Mouse (Mus musculus) erythroblast, adult 5-6 weeks (primary cell): ENCODE measurements around the gene Rpa1. TPM values are rescaled to one million over a fixed set of nuclear protein-coding genes. Genes with fewer than 3 reads are reported as not detected.
A peak's percentile ranks its signal among the peaks of the same experiment; 100 is the strongest.
"Not testable (repeated sequence)": the region's sequence is repeated elsewhere in the genome, so short reads cannot be mapped to it uniquely, and the experiment has no call there.

Experiments
- ATAC-seq: replicated peaks from 2 replicates; pipeline ENCODE4 v1.8.0; 2016; ENCODE audit warnings: moderate number of reproducible peaks, mild to moderate bottlenecking, moderate TSS enrichment, inconsistent platforms; ENCODE audit not compliant: poor library complexity, low FRiP score, severe bottlenecking
- total RNA-seq, 2 experiments: library from RNA; stranded (forward) in 1 of 2; stranded (reverse) in 1 of 2; fragments of 150-400 nt in 1 of 2; fragments of 200-764, 138-1000 nt in 1 of 2; gene quantifications; 2 replicates each; pipeline versions ENCODE4 v1.2.3 to v1.2.4; 2015 to 2017; ENCODE audit warnings: low replicate concordance in 2 of 2

Gene Rpa1
- total RNA-seq, 2 experiments from 2014 or later, result 7.5 to 64.4 TPM

- no peak for ATAC-seq
Observed at GRCm38 (mm10) chr11:75291389-75292215, 56.5 kb downstream of the Rpa1 start.

GRCm38 (mm10) chr11:75290566-75291271 is 57.4 kb downstream of the Rpa1 start:
- ATAC-seq, result peak; percentile 72

GRCm38 (mm10) chr11:75289120-75289519 is 59.0 kb downstream of the Rpa1 start:
- ATAC-seq, result no peak

- no peak for ATAC-seq
Observed at GRCm38 (mm10) chr11:75288517-75288916, 59.6 kb downstream of the Rpa1 start.

GRCm38 (mm10) chr11:75287940-75288339 is 60.2 kb downstream of the Rpa1 start:
- no peak for ATAC-seq

GRCm38 (mm10) chr11:75286868-75287267 is 61.3 kb downstream of the Rpa1 start:
- no peak for ATAC-seq

GRCm38 (mm10) chr11:75285893-75286467 is 62.1 kb downstream of the Rpa1 start:
- no peak for ATAC-seq

- ATAC-seq, result not testable (repeated sequence)
Observed at GRCm38 (mm10) chr11:75283784-75284183, 64.3 kb downstream of the Rpa1 start.

- ATAC-seq, result peak; percentile 57
Observed at GRCm38 (mm10) chr11:75282496-75283120, 65.5 kb downstream of the Rpa1 start.

- ATAC-seq, result no peak
Observed at GRCm38 (mm10) chr11:75281380-75282256, 66.5 kb downstream of the Rpa1 start.

- ATAC-seq, result no peak
Observed at GRCm38 (mm10) chr11:75280435-75281001, 67.6 kb downstream of the Rpa1 start.

- no peak for ATAC-seq
Observed at GRCm38 (mm10) chr11:75280066-75280410, 68.1 kb downstream of the Rpa1 start.

- peak; percentile 82 for ATAC-seq
Observed at GRCm38 (mm10) chr11:75279342-75280065, 68.6 kb downstream of the Rpa1 start.

- no peak for ATAC-seq
Observed at GRCm38 (mm10) chr11:75279013-75279341, 69.1 kb downstream of the Rpa1 start.

GRCm38 (mm10) chr11:75278115-75278514 is 70.0 kb downstream of the Rpa1 start:
- ATAC-seq, result no peak

- ATAC-seq, result no peak
Observed at GRCm38 (mm10) chr11:75275035-75275434, 73.1 kb downstream of the Rpa1 start.

- no peak for ATAC-seq
Observed at GRCm38 (mm10) chr11:75273466-75273865, 74.7 kb downstream of the Rpa1 start.

- ATAC-seq, result peak; percentile 53; the same call in 1 of the 2 replicates
Observed at GRCm38 (mm10) chr11:75270985-75271434, 77.1 kb downstream of the Rpa1 start.
